8 mouse cellular contexts compared by ENCODE assay signal in the genomic region with DNA sequence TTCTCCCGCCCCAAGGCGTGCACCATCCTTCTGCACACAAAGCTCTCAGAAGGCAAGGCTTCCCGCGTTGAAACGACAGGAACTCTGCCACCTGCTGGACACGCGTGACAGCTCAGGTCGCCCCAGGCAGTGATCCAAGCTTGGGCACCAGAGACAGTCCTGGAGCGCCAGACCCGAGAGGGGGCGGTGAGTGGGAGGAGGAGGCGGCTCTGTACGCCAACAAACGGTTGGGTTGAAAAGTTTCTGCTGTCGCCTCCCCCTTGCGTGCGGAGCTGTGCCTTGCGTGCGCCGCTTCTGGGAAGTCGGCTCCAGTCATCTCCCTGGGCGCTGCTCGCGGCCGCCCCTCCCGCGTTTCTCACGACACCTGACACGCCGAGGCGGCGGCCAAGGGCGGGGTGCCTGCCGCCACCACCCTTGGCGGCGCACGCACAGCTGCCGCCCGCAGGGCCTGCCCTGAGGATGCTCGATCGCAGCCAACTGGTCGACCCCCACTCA. TPM values are rescaled to one million over a fixed set of nuclear protein-coding genes. Genes with fewer than 3 reads are reported as not detected.
DNase-seq lines count a peak whose midpoint lies in the region; ATAC-seq and TF ChIP-seq lines count a peak whose summit lies in the region.

No protein-coding gene starts in this region.

- H3K36me3 ChIP-seq in C2C12 (ENCODE audit: control insufficient read depth, insufficient read depth): peaks cover 12% of the 10 kb centered on the region
- H3K36me3 ChIP-seq in forebrain, embryonic 10.5 days (replicated peaks): no peaks in the 10 kb centered on the region
- H3K36me3 ChIP-seq in heart, embryonic 15.5 days: no peaks in the 10 kb centered on the region
- no peaks in the 10 kb centered on the region for H3K36me3 ChIP-seq in liver, embryonic 12.5 days
- no peaks in the 10 kb centered on the region for H3K36me3 ChIP-seq in stomach, embryonic 14.5 days (ENCODE audit: control insufficient read depth, insufficient read depth, low read length)

- H3K4me2 ChIP-seq in heart, embryonic 15.5 days: peak overlapping the region; percentile 82
- H3K4me2 ChIP-seq in liver, embryonic 12.5 days: peak overlapping the region; percentile 65
- H3K4me2 ChIP-seq in stomach, embryonic 14.5 days (replicated peaks; ENCODE audit: low read depth, low read length): peak overlapping the region; percentile 89

- H3K4me1 ChIP-seq in forebrain, embryonic 10.5 days: peaks cover 37% of the 10 kb centered on the region
- H3K4me1 ChIP-seq in heart, embryonic 15.5 days (replicated peaks): peaks cover 32% of the 10 kb centered on the region
- peaks cover 17% of the 10 kb centered on the region; the same call in 1 of the 2 replicates for H3K4me1 ChIP-seq in liver, embryonic 12.5 days
- H3K4me1 ChIP-seq in stomach, embryonic 14.5 days (ENCODE audit: control insufficient read depth, insufficient read depth, low read length): peaks cover 19% of the 10 kb centered on the region; the same call in 1 of the 2 replicates

- 1% methylated on average over 42 of the region's 42 CpGs for WGBS in forebrain, embryonic 10.5 days
- WGBS in heart, embryonic 15.5 days: under 1% methylated on average over 41 of the region's 42 CpGs
- under 1% methylated on average over 42 of the region's 42 CpGs for WGBS in liver, embryonic 12.5 days (ENCODE audit: insufficient replicate concordance)
- WGBS in stomach, embryonic 14.5 days: under 1% methylated on average over 42 of the region's 42 CpGs

- peak; percentile 94 for DNase-seq in brain, embryonic 14.5 days (ENCODE audit: low read depth)
- peak; percentile 89 for DNase-seq in forebrain, embryonic 10.5 days (ENCODE audit: extremely low spot score, low spot score)
- DNase-seq in kidney, postnatal 14 days: peak; percentile 92
- DNase-seq in natural killer cell, adult 2 months (ENCODE audit: low spot score in 2 of 2): peak; percentile 62 to 72

- H3K79me2 ChIP-seq in C2C12 (ENCODE audit: control insufficient read depth, insufficient read depth): peaks cover 41% of the 10 kb centered on the region

- no peak overlapping the region for H3K4me3 ChIP-seq in C2C12 (ENCODE audit: insufficient read depth, poor library complexity, severe bottlenecking)
- peak overlapping the region; percentile 60 for H3K4me3 ChIP-seq in forebrain, embryonic 10.5 days
- H3K4me3 ChIP-seq in heart, embryonic 15.5 days: peak overlapping the region; percentile 51
- H3K4me3 ChIP-seq in liver, embryonic 12.5 days: peak overlapping the region; percentile 44
- peak overlapping the region; percentile 38 for H3K4me3 ChIP-seq in stomach, embryonic 14.5 days (ENCODE audit: low read depth, low read length)

- peak; percentile 87 for TF ChIP-seq CTCF in C2C12 (IDR thresholded peaks at IDR 0.05; ENCODE audit: control insufficient read depth, insufficient read depth, insufficient read length)
- peak; percentile 92 for TF ChIP-seq CTCF in brain, embryonic 14.5 days (IDR thresholded peaks at IDR 0.05; ENCODE audit: borderline replicate concordance, extremely low read depth, insufficient read depth, insufficient read length)

- no peak for TF ChIP-seq POLR2A in brain, embryonic 14.5 days (IDR thresholded peaks at IDR 0.05; ENCODE audit: borderline replicate concordance, extremely low read depth, insufficient read depth, insufficient read length, poor library complexity, severe bottlenecking)

- H3K79me3 ChIP-seq in C2C12 (ENCODE audit: low read depth): peaks cover 24% of the 10 kb centered on the region

- no peaks in the 10 kb centered on the region for H3K27me3 ChIP-seq in C2C12 (ENCODE audit: control insufficient read depth, insufficient read depth, insufficient read length)
- peaks cover 99% of the 10 kb centered on the region for H3K27me3 ChIP-seq in forebrain, embryonic 10.5 days (ENCODE audit: poor library complexity, severe bottlenecking)
- H3K27me3 ChIP-seq in heart, embryonic 15.5 days: peaks cover 59% of the 10 kb centered on the region
- peaks cover 85% of the 10 kb centered on the region for H3K27me3 ChIP-seq in liver, embryonic 12.5 days (replicated peaks)
- peaks cover 32% of the 10 kb centered on the region for H3K27me3 ChIP-seq in stomach, embryonic 14.5 days (ENCODE audit: control insufficient read depth, insufficient read depth, low read length)

- peak overlapping the region; percentile 43 for H3K9ac ChIP-seq in heart, embryonic 15.5 days
- H3K9ac ChIP-seq in liver, embryonic 12.5 days: no peak overlapping the region
- H3K9ac ChIP-seq in stomach, embryonic 14.5 days (replicated peaks; ENCODE audit: low read depth, low read length): peak overlapping the region; percentile 30; the same call in 1 of the 2 replicates

- H3ac ChIP-seq in C2C12 (ENCODE audit: control insufficient read depth, insufficient read length, low read depth): no peak overlapping the region

- H3K9me3 ChIP-seq in forebrain, embryonic 10.5 days: peaks cover 3% of the 10 kb centered on the region; the same call in 1 of the 2 replicates
- no peaks in the 10 kb centered on the region for H3K9me3 ChIP-seq in heart, embryonic 15.5 days (replicated peaks)
- H3K9me3 ChIP-seq in liver, embryonic 12.5 days (replicated peaks): no peaks in the 10 kb centered on the region
- no peaks in the 10 kb centered on the region for H3K9me3 ChIP-seq in stomach, embryonic 14.5 days (ENCODE audit: control insufficient read depth, low read depth, low read length)

- H3K27ac ChIP-seq in forebrain, embryonic 10.5 days: peak overlapping the region; percentile 77
- no peak overlapping the region for H3K27ac ChIP-seq in heart, embryonic 15.5 days
- H3K27ac ChIP-seq in liver, embryonic 12.5 days: no peak overlapping the region
- H3K27ac ChIP-seq in stomach, embryonic 14.5 days (ENCODE audit: low read length): no peak overlapping the region

- peak; percentile 77; the same call in 1 of the 2 replicates for ATAC-seq in heart, embryonic 15.5 days (replicated peaks; ENCODE audit: insufficient number of reproducible peaks, insufficient read depth, low FRiP score, low read depth)
- ATAC-seq in liver, embryonic 12.5 days: peak; percentile 72
- ATAC-seq in stomach, embryonic 14.5 days (ENCODE audit: insufficient number of reproducible peaks, insufficient read depth, low FRiP score, low read depth): peak; percentile 85

TF ChIP-seq in C2C12, 6 proteins besides CTCF, POLR2A, EP300 and RAD21:
- TF ChIP-seq MYOD1 (IDR thresholded peaks at IDR 0.05; ENCODE audit: control insufficient read depth, insufficient read length, low read depth): peak; percentile 35
- TF ChIP-seq MAX (IDR thresholded peaks at IDR 0.05): peak; percentile 58
- no peak for TF ChIP-seq USF1 (IDR thresholded peaks at IDR 0.05; ENCODE audit: low read depth)
- TF ChIP-seq FOSL1 (IDR thresholded peaks at IDR 0.05; ENCODE audit: insufficient read depth, low read length, poor library complexity, severe bottlenecking): no peak

RNA-seq across cellular contexts. Expression of a gene that starts 0.8 kb away (rescaled TPM):
- 8.8 TPM for polyA plus RNA-seq in C2C12 (2012; fragmentation: generic; extraction: Trizol)
- 5.3 and 9.9 TPM in 2 replicates for polyA plus RNA-seq in brain, embryonic 14.5 days (2012; rRNA removed)
- polyA plus RNA-seq in forebrain, embryonic 10.5 days (2016; fragmentation: Nextera tagmentation; extraction: Ambion mirVana): 1.6 and 2.3 TPM in 2 replicates
- 1.7 and 4.5 TPM in 2 replicates for polyA plus RNA-seq in heart, embryonic 15.5 days (2015; fragmentation: Nextera tagmentation; extraction: Ambion mirVana)
- 2.6 and 3.7 TPM in 2 replicates for polyA plus RNA-seq in liver, embryonic 12.5 days (2016; fragmentation: Nextera tagmentation; extraction: Ambion mirVana)
- polyA plus RNA-seq in stomach, embryonic 14.5 days (2014; fragmentation: Nextera tagmentation; extraction: Ambion mirVana): 9.1 and 12.1 TPM in 2 replicates
